Mouse (Mus musculus) stomach, embryonic 14.5 days (tissue): ENCODE measurements at regions not wholly inside any gene's neighbourhood (a gene's known extent, or its start where the extent isn't known, plus 50 kb on each side); places are given as distances from the start of the nearest gene placed in this dataset.

ENCODE experiments used
- ATAC-seq: fragments of 200-750 bp; cut with Nextera tagmentation; 2 replicates; pipeline ENCODE4 v1.8.0; 2017; ENCODE audit warnings: low read depth, moderate TSS enrichment; ENCODE audit not compliant: insufficient number of reproducible peaks, insufficient read depth, low FRiP score
- H3K27ac ChIP-seq: fragments of 300-500 bp; sonication (generic); 2 replicates; pipeline ENCODE4 v1.5.1; 2014; ENCODE audit warnings: mild to moderate bottlenecking, low read length, moderate library complexity, mixed read lengths
- H3K27me3 ChIP-seq: fragments of 300-500 bp; sonication (generic); 2 replicates; pipeline ENCODE4 v1.6.1; 2014; ENCODE audit warnings: low read length, control low read depth, mixed read lengths; ENCODE audit not compliant: control insufficient read depth, insufficient read depth
- H3K36me3 ChIP-seq: fragments of 300-500 bp; sonication (generic); 2 replicates; pipeline ENCODE4 v1.6.1; 2014; ENCODE audit warnings: mild to moderate bottlenecking, control low read depth, low read length, moderate library complexity, mixed read lengths; ENCODE audit not compliant: control insufficient read depth, insufficient read depth
- H3K4me1 ChIP-seq: fragments of 300-500 bp; sonication (generic); 2 replicates; pipeline ENCODE4 v1.6.1; 2014; ENCODE audit warnings: low read length, control low read depth, mixed read lengths; ENCODE audit not compliant: control insufficient read depth, insufficient read depth
- H3K4me2 ChIP-seq: fragments of 300-500 bp; sonication (generic); replicated peaks from 2 replicates; pipeline ENCODE4 v1.6.1; 2014; ENCODE audit warnings: low read depth, low read length, control low read depth
- H3K4me3 ChIP-seq: fragments of 300-500 bp; sonication (generic); 2 replicates; pipeline ENCODE4 v1.5.1; 2014; ENCODE audit warnings: low read depth, low read length, control low read depth
- H3K9ac ChIP-seq: fragments of 300-500 bp; sonication (generic); replicated peaks from 2 replicates; pipeline ENCODE4 v1.6.1; 2014; ENCODE audit warnings: low read depth, mild to moderate bottlenecking, control low read depth, low read length, moderate library complexity, mixed read lengths
- H3K9me3 ChIP-seq: fragments of 300-500 bp; sonication (generic); 2 replicates; pipeline ENCODE4 v1.6.1; 2016; ENCODE audit warnings: low read depth, low read length, control low read depth; ENCODE audit not compliant: control insufficient read depth
- WGBS: fragments of 180-500 bp; shearing (Covaris S2); extraction: QIAGEN DNeasy Blood & Tissue Kit; methylation state at CpG from one replicate; pipeline ENCODE4 v1.1.7; 2014; 5-methylcytosine and 5-hydroxymethylcytosine counted together

DNA sequence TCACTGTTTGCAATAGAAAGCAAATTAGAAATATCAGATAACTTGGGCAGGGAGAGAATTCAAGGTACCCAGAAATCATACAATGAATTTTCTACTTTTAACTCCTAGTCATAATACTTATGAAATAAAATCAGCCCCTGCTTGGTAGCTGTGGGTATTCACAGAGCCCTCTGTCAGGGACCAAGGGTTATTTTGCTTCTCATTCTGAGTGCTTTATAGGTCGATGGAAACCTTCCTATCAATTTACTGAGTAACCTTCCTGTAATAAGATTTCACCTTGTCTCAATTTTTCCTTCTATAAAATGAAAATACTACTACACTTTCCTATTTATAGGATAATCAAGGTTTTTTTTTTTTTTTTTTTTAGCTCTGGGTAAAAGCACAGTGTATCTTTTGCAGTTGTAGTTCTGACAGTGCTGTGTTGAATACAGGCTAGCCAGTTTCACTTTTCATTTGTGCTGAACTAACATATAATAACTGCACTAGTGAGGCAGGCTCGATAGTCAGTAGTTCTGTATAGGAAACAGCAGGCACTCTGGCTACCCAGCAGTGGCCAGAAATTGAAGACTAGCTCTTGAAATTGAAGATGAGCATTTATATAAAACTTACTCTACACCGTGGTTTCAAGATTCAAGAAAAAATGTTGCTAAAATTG is 94.4 kb upstream of the Mdfic start:
- no peaks in the 10 kb centered on the region for H3K36me3 ChIP-seq
- H3K9ac ChIP-seq: no peak overlapping the region
- H3K4me2 ChIP-seq: no peak overlapping the region
- 86% methylated on average over 3 of the region's 3 CpGs for WGBS
- H3K4me3 ChIP-seq: no peak overlapping the region
- ATAC-seq: no peak
- no peak overlapping the region for H3K27ac ChIP-seq
- no peaks in the 10 kb centered on the region for H3K9me3 ChIP-seq
- H3K4me1 ChIP-seq: no peaks in the 10 kb centered on the region
- H3K27me3 ChIP-seq: no peaks in the 10 kb centered on the region

DNA sequence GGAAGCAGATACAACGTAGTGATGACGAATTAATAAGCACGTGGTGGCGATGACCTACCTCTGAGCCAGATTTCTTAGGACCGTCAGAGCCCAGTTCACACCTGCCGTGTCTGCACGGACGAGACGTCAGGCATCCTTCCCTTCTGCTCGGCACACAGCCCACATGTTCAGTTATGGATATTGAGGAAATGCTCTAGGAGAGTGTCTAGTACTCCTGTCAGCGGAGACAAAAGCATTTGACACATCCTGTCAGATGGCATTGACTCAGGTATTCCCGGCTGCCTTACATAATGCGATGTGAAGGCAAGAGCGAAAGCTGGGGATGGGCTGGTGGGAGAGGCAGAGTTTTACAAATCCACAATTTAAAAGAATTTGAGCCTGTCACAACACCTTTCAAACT is 81.9 kb upstream of the Mdfic start:
- WGBS: 76% methylated on average over 14 of the region's 14 CpGs
- Histone ChIP-seq H3K27ac (no peak overlapping the region), H3K4me1 (no peaks in the 10 kb centered on the region), H3K9ac (no peak overlapping the region), H3K4me2 (no peak overlapping the region), H3K4me3 (no peak overlapping the region), H3K9me3 (no peaks in the 10 kb centered on the region), H3K36me3 (no peaks in the 10 kb centered on the region), H3K27me3 (no peaks in the 10 kb centered on the region)
- ATAC-seq: no peak

DNA sequence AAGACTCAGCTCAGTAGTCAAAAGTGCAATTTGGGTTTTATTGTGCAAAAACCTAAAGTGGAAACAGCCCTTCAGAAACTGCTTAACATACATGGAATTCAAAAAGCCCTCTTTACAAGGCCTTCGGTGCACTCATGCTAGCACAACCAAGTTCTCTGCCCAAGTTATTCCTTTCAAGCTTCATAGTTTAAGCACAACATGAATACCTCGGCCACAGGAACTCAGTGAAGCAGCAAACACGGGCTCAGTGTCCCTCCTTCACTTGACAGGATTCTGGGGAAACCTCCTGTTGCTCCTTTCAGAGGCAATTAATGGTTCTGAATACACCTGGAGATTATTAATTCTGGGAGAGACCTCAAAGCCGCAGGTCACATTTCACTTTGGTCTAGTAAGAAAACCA is 81.1 kb upstream of the Mdfic start:
- WGBS: 56% methylated on average over 4 of the region's 4 CpGs
- H3K9ac ChIP-seq: no peak overlapping the region
- H3K4me2 ChIP-seq: no peak overlapping the region
- H3K9me3 ChIP-seq: no peaks in the 10 kb centered on the region
- H3K4me3 ChIP-seq: no peak overlapping the region
- no peak overlapping the region for H3K27ac ChIP-seq
- H3K27me3 ChIP-seq: no peaks in the 10 kb centered on the region
- no peaks in the 10 kb centered on the region for H3K4me1 ChIP-seq
- no peaks in the 10 kb centered on the region for H3K36me3 ChIP-seq
- ATAC-seq: no peak

DNA sequence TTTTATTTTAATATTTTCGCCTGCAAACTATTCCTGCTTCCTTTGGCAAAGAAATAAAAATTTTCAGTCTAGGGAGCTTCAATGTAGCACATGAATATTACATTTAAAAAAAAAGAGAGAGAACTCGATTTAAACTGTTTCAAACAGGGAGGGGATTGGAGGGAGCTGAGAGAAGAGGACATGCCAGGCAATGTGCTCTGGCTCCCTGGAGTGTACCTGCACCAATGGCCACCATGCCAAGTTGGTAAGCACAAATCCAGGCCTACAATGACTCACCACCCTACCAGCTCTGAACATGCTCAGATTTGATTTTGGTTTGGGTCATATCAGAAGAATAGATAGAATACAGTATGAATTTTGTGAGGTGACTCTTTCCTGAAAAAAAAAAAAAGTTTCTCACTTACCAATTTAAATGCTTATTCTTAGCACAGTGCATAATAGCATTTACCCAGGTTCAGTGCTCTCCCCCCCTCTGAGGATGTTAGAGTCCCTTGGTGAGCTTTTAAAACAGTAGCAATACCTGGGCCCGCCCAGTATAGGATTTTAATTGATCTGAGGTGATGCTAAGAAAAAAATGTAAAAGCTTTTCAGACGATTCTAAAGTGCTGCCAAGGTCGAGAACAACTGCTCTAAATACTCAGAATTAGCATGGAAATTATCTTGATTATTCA is 80.5 kb upstream of the Mdfic start:
- no peak overlapping the region for H3K9ac ChIP-seq
- H3K4me1 ChIP-seq: no peaks in the 10 kb centered on the region
- H3K27ac ChIP-seq: no peak overlapping the region
- no peak overlapping the region for H3K4me3 ChIP-seq
- no peaks in the 10 kb centered on the region for H3K36me3 ChIP-seq
- H3K27me3 ChIP-seq: no peaks in the 10 kb centered on the region
- H3K9me3 ChIP-seq: no peaks in the 10 kb centered on the region
- H3K4me2 ChIP-seq: no peak overlapping the region
- ATAC-seq: no peak
- WGBS: 57% methylated on average over 5 of the region's 5 CpGs

DNA sequence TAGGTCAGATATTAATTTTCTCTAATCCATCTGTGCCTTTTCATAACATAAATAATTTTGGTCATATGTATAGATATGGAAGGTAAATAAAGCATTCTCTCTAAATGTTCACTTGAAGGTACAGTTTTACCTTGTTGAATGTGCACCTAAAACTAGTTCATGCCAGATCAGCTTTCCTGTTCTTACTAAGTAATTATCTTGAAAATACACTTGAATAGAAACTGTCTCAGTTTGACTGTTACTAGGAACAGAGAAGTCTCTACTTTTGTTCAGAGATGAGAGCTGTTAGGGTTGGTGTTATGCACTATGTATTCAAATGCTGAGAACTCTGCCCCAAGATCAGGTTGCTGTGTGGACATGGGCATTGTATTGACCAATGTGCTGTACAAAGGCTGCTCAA is 76.2 kb upstream of the Mdfic start:
- Histone ChIP-seq H3K4me1 (no peaks in the 10 kb centered on the region), H3K27me3 (no peaks in the 10 kb centered on the region), H3K36me3 (no peaks in the 10 kb centered on the region), H3K9ac (no peak overlapping the region), H3K9me3 (no peaks in the 10 kb centered on the region), H3K27ac (no peak overlapping the region), H3K4me3 (no peak overlapping the region), H3K4me2 (no peak overlapping the region)
- ATAC-seq: no peak

DNA sequence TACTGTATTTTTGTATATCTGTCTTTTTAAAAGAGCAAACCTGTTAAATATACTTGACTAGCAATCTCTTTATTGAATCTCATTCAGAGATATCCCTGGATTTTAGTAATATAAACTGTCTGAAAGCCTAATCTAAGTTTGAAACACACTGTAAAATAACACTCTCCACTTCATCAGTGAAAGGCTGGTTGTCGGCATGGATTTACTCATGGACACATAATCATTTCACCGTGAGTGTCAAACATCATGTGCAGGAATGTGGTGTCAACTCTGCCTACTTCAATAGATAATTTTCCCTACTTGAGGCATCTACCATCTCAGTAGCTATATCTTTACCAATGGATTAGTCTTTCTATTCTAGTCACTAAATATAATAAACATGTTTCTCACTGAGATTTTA is 73.0 kb upstream of the Mdfic start:
- Histone ChIP-seq H3K27ac (no peak overlapping the region), H3K4me2 (no peak overlapping the region), H3K9me3 (no peaks in the 10 kb centered on the region), H3K27me3 (no peaks in the 10 kb centered on the region), H3K4me1 (no peaks in the 10 kb centered on the region), H3K4me3 (no peak overlapping the region), H3K36me3 (no peaks in the 10 kb centered on the region), H3K9ac (no peak overlapping the region)
- no peak for ATAC-seq
- 49% methylated on average over 2 of the region's 2 CpGs for WGBS
